Mouse (Mus musculus): ENCODE data around the gene Ube2h.

The Ube2h gene

GRCm38 (mm10) chr6:30162091-30162490 lies 142.2 kb downstream of the Ube2h start:
- peak; percentile 93 for DNase-seq (ENCODE audit: low read depth)

- DNase-seq (ENCODE audit: low read depth), result peak; percentile 55
Measured at GRCm38 (mm10) chr6:30161618-30162017, 142.7 kb downstream of the Ube2h start.
